Mouse (Mus musculus) G1E (cell line): ENCODE data around the gene Wwc2. TPM values are rescaled to one million over a fixed set of nuclear protein-coding genes. Genes with fewer than 3 reads are reported as not detected.

Experiments
- ATAC-seq: 2 replicates; pipeline ENCODE4 v1.8.0; 2016; ENCODE audit warnings: mild to moderate bottlenecking; ENCODE audit not compliant: insufficient number of reproducible peaks, poor library complexity, low FRiP score, severe bottlenecking; ENCODE audit errors: extremely low read depth
- DNase-seq: peaks from one replicate; pipeline ENCODE4 v3.0.0; 2012; ENCODE audit warnings: low spot score
- H3K27me3 ChIP-seq: 2 replicates; pipeline ENCODE4 v1.6.1; 2012; ENCODE audit warnings: mild to moderate bottlenecking, low read length, inconsistent platforms; ENCODE audit not compliant: insufficient read depth
- H3K36me3 ChIP-seq: replicated peaks from 2 replicates; pipeline ENCODE3; 2012; ENCODE audit warnings: mild to moderate bottlenecking, inconsistent platforms
- H3K4me1 ChIP-seq: 2 replicates; pipeline ENCODE4 v1.6.1; 2012; ENCODE audit warnings: low read depth, low read length, inconsistent platforms, mixed read lengths; ENCODE audit not compliant: insufficient read depth
- H3K4me3 ChIP-seq: 2 replicates; pipeline ENCODE4 v1.5.1; 2012; ENCODE audit warnings: low read depth, mild to moderate bottlenecking, inconsistent platforms, low read length, moderate library complexity, mixed read lengths
- H3K9me3 ChIP-seq: replicated peaks from 2 replicates; pipeline ENCODE4 v1.6.1; 2012; ENCODE audit warnings: inconsistent platforms
- CTCF ChIP-seq: IDR thresholded peaks from 2 replicates; pipeline ENCODE4 v1.5.1; 2012; ENCODE audit warnings: low read depth, low read length, inconsistent platforms, mixed read lengths
- GATA1 ChIP-seq: IDR thresholded peaks from 2 replicates; pipeline ENCODE4 v1.6.1; 2012; ENCODE audit warnings: borderline replicate concordance, low read length, inconsistent platforms, mixed read lengths
- GATA2 ChIP-seq: IDR thresholded peaks from 2 replicates; pipeline ENCODE4 v1.6.1; 2012; ENCODE audit warnings: low read depth, low read length, inconsistent platforms, borderline replicate concordance
- POLR2AphosphoS5 ChIP-seq: IDR thresholded peaks from 2 replicates; pipeline ENCODE4 v1.6.1; 2012; ENCODE audit warnings: low read depth, low read length, inconsistent platforms; ENCODE audit not compliant: insufficient replicate concordance
- TAL1 ChIP-seq: conservative IDR thresholded peaks from 2 replicates; pipeline ENCODE4 v1.6.1; 2012; ENCODE audit warnings: low read depth, low read length, inconsistent platforms, mixed read lengths
- polyA plus RNA-seq: library from polyadenylated mRNA; stranded (reverse); fragments of >175 nt; gene quantifications from 2 replicates; pipeline ENCODE4 v1.2.3, GENCODE M21; 2012
- total RNA-seq, 2 experiments: library from RNA; stranded (forward) in 1 of 2; stranded (reverse) in 1 of 2; fragments of 200-1000 nt in 1 of 2; fragments of >200 nt in 1 of 2; fragmentation: Nextera tagmentation in 1 of 2; gene quantifications; 2 replicates each; pipeline ENCODE4 v1.2.3; 2014 to 2017

The Wwc2 gene
- total RNA-seq (2014; fragmentation: Nextera tagmentation): 7.8 and 8.1 TPM in 2 replicates
- 3.5 and 4.0 TPM in 2 replicates for total RNA-seq (2017)
- polyA plus RNA-seq: 7.4 and 7.5 TPM in 2 replicates

DNA sequence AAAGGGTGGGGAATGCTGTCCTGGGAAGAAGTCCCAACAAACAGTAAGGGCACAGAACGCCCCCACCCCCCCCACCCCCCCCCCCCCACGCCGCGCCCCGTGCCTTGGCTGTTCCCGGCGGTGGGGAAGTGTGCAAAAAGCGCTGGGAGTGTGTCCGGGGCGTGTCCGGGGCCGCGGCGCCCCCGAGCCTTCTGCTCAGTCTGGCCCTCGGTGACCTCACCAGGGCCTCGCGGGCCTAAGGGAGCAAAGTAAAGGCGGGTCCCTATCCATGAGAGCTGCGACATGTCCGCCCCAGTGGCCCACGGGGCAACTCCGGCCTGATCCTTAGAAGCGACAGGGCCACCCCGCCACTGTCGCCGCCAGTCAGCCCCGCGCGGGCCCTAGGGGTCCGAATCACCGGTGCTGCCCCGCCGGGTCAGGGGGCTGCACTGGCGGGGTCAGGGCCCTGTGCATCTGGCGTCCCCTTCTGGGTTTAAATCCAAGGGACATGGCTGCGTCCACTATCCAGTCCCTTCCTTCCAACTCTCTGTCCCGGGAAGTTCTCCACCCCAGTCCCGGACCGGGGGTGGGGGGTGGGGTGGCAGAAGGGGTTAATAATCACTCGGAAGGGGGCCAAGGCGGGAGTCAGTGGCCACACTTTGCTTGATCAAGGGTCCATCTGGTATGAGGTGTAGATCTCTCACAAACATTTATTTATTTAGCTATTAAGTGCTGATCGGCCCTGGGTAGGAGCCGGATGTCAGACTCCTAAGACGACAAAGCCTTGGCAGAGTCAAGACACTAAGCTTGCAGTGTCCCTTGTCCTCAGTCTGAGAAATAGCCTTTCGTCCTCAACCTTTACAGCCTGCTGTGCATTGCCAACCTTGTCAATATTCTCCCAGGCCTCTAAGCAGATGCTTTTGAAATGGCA is at the start of gene Wwc2:
TSS of gene Wwc2 (minus strand) at position 14 of the 910 bp plus-strand sequence.
- H3K4me1 ChIP-seq: peaks cover 30% of the 10 kb centered on the region
- peaks cover 8% of the 10 kb centered on the region for H3K36me3 ChIP-seq
- ATAC-seq (peak; percentile 69), DNase-seq (peak; percentile 90)
- H3K27me3 ChIP-seq: peaks cover 3% of the 10 kb centered on the region
- H3K4me3 ChIP-seq: peak within 1 kb of the TSS; percentile 89
- H3K9me3 ChIP-seq: no peaks in the 10 kb centered on the region
- TF ChIP-seq CTCF (no peak), GATA1 (no peak), TAL1 (no peak), GATA2 (no peak), POLR2AphosphoS5 (no peak)

DNA sequence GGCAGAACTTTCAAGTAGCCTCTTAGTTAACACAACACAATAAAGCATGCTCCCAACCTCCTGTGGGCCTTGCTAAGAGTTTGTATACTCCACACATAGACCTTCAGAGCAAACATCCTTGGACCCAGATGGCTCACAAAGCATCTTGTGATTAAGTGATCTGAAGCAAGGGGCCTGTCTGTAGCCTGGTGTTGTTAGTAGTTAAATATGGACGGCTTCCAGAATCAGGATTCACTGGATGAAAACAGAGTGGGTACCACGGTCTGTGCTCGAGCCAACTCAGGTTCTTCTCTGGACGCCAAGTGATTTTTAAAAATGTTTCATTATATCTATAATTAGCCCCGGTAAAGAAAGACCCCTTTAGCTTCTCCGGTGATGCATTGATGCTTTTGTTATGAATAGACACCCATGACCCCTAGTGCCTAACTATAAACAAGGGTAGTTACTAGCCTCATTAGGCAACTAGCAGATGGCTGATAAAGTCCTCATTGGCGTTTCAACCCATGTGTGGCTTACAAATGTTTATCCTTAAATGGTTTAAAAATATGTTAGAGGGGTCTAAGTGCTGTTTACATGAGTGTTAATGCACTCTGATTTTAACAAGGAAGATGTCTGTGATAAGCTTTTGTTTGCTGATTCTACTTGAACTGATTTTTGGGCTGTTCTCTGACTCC is 47.7 kb upstream of the Wwc2 start:
- ATAC-seq (no peak), DNase-seq (no peak)
- no peaks in the 10 kb centered on the region for H3K9me3 ChIP-seq
- no peaks in the 10 kb centered on the region for H3K36me3 ChIP-seq
- H3K27me3 ChIP-seq: no peaks in the 10 kb centered on the region
- H3K4me3 ChIP-seq: no peak overlapping the region
- no peaks in the 10 kb centered on the region for H3K4me1 ChIP-seq
- TF ChIP-seq TAL1 (no peak), POLR2AphosphoS5 (no peak), GATA2 (no peak), GATA1 (no peak), CTCF (no peak)

DNA sequence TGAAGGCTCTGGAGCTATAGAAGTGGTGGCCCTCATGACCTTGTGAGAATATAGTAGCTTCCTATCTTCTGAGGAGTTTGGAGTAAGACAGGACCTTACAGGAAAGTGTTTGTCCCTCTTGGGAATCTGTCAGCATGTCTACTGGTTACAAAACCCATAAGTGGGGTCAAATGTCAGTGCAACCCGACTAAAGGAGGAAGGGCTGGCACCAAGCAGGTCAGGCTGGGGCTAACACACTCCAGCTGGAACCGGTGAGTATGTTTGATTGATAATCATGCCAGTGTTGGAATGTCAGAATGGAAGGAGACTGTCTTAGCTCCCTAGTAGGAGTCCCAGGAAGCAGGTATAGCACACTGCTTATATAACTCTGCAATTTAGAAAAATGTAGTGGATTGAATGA is 41.3 kb upstream of the Wwc2 start:
- Histone ChIP-seq H3K4me3 (no peak overlapping the region), H3K27me3 (no peaks in the 10 kb centered on the region), H3K36me3 (no peaks in the 10 kb centered on the region), H3K4me1 (no peaks in the 10 kb centered on the region), H3K9me3 (no peaks in the 10 kb centered on the region)
- TF ChIP-seq GATA1: no peak
- TF ChIP-seq TAL1: no peak
- no peak for TF ChIP-seq GATA2
- no peak for TF ChIP-seq CTCF
- TF ChIP-seq POLR2AphosphoS5: no peak
- no peak for ATAC-seq
- no peak for DNase-seq

- Histone ChIP-seq H3K9me3 (no peaks in the 10 kb centered on the region), H3K36me3 (no peaks in the 10 kb centered on the region), H3K27me3 (no peaks in the 10 kb centered on the region), H3K4me1 (no peaks in the 10 kb centered on the region), H3K4me3 (no peak overlapping the region)
- DNase-seq (no peak), ATAC-seq (no peak)
- TF ChIP-seq POLR2AphosphoS5: no peak
Observed at GRCm38 (mm10) chr8:48030667-48031066, 39.9 kb upstream of the Wwc2 start.

DNA sequence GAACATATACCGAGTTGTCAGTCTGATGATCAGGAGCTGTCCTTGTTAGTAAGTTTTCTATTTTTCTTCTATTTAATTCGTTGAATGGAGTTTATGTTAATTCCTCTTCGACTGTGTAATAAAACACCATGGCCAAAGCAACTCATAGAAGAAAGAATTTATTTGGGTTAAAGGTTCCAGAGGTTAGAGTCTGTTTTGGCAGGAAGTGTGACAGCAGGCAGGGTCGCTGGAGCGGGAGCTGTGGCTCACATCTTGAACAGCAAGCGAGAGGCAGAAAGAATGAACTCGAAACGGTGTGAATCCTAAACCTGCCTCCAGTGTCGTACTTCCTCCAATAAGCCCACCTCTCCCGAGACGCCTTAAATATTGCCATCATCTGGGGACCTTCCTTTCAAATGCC is 36.1 kb upstream of the Wwc2 start:
- no peak overlapping the region for H3K4me3 ChIP-seq
- DNase-seq (no peak), ATAC-seq (no peak)
- H3K9me3 ChIP-seq: no peaks in the 10 kb centered on the region
- H3K4me1 ChIP-seq: 0 out of 2 replicates have a peak, but pooled peaks cover 2% of the 10 kb centered on the region
- no peaks in the 10 kb centered on the region for H3K27me3 ChIP-seq
- H3K36me3 ChIP-seq: no peaks in the 10 kb centered on the region
- TF ChIP-seq CTCF: no peak
- TF ChIP-seq TAL1: no peak
- no peak for TF ChIP-seq GATA2
- no peak for TF ChIP-seq GATA1
- TF ChIP-seq POLR2AphosphoS5: no peak

- Histone ChIP-seq H3K36me3 (no peaks in the 10 kb centered on the region), H3K4me1 (0 out of 2 replicates have a peak, but pooled peaks cover 2% of the 10 kb centered on the region), H3K9me3 (no peaks in the 10 kb centered on the region), H3K4me3 (no peak overlapping the region), H3K27me3 (no peaks in the 10 kb centered on the region)
- no peak for TF ChIP-seq TAL1
- ATAC-seq: no peak
- no peak for DNase-seq
Observed at GRCm38 (mm10) chr8:48023206-48023605, 32.5 kb upstream of the Wwc2 start.
